Mouse (Mus musculus) frontal cortex, adult 2 months (tissue): ENCODE results near the gene Vmn2r96. TPM values are rescaled to one million over a fixed set of nuclear protein-coding genes. Genes with fewer than 3 reads are reported as not detected.
"Not testable (repeated sequence)": the region's sequence is repeated elsewhere in the genome, so short reads cannot be mapped to it uniquely, and the experiment has no call there.

Source experiments
- DNase-seq, 2 experiments: peaks; one replicate each; pipeline ENCODE4 v3.0.0; 2022; ENCODE audit warnings: low spot score in 1 of 2; ENCODE audit errors: extremely low spot score in 1 of 2
- polyA plus RNA-seq: library from polyadenylated mRNA; depleted of rRNA; stranded (reverse); fragments of >200 nt; gene quantifications from 2 replicates; pipeline ENCODE4 v1.2.3, GENCODE M21; 2012; rRNA removed

Vmn2r96 gene
- polyA plus RNA-seq, result not detected in 2 replicates

DNA sequence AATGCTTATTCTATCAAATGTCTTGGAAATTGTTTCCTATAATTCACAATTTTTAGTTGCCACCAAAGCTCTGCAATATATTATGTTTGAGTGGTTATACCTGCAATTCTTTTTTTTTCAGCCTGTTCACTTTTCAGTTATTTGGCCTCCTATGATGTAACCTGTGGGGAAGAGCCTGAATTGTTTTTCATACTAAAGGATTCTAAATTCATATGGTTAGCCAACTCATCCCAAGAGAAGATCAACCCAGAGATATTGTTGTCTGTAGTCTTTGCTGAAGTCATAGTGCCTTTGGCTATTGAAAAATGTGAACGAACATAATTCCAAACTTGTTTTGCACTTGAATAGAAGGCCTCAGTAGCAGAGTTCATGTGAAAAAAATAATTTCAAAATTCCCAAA is at the start of gene Vmn2r96:
TSS of gene Vmn2r96 (plus strand) at position 301 of the 400 bp plus-strand sequence.
- not testable (repeated sequence) for DNase-seq

GRCm38 (mm10) chr17:18523371-18523770 is 49.6 kb upstream of the Vmn2r96 start:
- DNase-seq, result no peak

DNA sequence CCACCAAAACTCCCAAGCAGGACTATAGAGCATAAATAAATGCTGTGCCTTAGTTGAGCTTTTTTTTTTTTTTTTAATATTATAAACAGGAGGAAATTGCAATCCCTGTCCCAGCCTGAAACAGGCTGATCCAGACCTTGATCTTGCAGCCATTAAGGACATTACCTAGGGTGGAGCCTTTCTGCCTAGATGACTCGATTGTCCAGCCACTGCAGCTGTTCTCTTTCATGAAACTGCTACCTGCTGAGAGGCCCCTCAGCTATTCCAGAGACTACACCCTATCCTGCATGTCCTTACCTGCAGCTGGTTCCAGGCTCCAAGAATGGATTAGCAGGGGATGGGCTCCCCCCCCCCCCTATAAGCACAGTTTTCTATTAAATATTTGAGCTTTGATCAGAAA is 49.0 kb upstream of the Vmn2r96 start:
- DNase-seq, result no peak

DNA sequence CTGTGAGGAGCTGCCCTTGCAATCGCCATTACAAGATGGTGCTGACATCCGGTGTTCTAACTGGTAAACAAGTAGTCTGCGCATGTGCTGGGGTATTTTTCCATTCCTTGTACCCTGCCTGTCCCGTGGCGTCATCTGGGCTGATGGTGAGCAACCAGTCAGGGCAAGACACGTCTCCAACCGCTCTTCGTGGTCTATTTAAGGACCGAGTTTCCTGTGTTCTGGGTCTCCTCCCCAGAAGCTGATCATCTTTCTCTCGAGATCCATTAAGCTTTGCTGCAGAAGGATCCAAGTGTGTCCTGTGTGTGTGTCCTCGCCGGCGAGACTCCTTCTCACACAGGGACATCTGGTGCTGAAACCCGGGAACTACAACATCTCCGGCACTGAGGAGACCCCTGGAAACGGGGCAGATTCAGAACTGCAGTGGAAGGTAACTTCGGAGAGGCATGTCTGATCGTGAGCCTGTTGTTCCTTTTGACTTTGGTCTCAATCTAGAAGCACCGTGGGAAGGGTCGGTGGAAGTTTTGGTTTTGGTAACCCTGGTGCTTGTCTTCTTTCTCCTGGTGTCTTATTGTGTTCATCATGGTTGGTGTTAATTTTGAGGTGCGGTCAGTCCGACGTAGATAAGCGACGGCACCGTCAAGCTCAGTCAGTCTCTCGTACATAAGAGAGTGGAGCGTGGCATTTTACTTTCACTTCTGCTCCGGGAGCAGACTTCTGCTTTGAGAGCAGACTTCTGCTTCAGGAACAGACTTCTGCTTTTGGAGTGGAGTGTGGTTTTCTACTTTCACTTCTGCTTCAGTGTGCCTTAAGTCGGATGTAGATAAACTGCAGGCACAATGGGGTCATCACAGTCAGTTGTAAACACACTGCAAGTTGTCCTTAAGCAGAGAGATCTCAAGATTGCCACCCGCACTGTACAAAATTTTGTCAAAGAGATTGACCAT is 14.5 kb upstream of the Vmn2r96 start:
- DNase-seq, result not testable (repeated sequence)

DNA sequence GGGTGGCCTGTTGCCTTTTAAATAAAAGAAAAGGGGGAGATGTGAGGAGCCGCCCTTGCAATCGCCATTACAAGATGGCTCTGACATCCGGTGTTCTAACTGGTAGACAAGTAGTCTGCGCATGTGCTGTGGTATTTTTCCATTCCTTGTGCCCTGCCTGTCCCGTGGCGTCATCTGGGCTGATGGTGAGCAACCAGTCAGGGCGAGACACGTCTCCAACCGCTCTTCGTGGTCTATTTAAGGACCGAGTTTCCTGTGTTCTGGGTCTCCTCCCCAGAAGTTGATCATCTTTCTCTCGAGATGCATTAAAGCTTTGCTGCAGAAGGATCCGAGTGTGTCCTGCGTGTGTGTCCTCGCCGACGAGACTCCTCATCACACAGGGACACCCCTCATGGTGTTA is 6.8 kb upstream of the Vmn2r96 start:
- DNase-seq, result not testable (repeated sequence)

- DNase-seq, result not testable (repeated sequence)
These were observed 42.2 kb downstream of the Vmn2r96 start for GRCm38 (mm10) chr17:18615151-18615550.

DNA sequence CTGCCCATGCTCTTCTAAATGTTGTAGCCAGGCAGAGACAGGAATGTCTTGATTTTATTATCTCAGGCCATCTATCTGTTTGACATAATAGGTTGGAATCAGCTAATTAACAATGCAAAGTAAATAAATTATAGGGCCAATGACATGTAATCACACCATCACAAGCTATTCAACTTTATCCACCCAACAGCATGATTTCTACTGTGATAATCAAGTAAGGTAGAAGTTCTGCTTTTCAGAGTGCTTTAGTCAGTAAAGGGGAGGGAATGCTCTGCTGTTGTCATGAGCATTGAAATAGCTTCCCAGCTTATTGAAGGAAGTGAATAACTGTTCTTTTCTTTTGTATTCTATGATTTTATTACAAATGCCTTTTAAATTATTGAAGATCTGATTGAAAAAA is 53.6 kb downstream of the Vmn2r96 start:
- DNase-seq, result no peak

Other genes with a start within 250 kb of the Vmn2r96 start
- not detected in 2 replicates for gene Vmn2r95, start 149.1 kb upstream of the Vmn2r96 start, polyA plus RNA-seq